Mouse (Mus musculus) limb, embryonic 14.5 days (tissue): ENCODE data around the gene Mdfi. TPM values are rescaled to one million over a fixed set of nuclear protein-coding genes. Genes with fewer than 3 reads are reported as not detected.

Source experiments
- ATAC-seq: fragments of 200-750 bp; cut with Nextera tagmentation; 2 replicates; pipeline ENCODE4 v1.8.0; 2017; ENCODE audit warnings: low read depth, moderate number of reproducible peaks, moderate TSS enrichment; ENCODE audit not compliant: low FRiP score
- DNase-seq: peaks from one replicate; pipeline ENCODE4 v3.0.0-alpha.2; 2015; ENCODE audit warnings: low spot score
- H3K27ac ChIP-seq: fragments of 300-500 bp; sonication (generic); replicated peaks from 2 replicates; pipeline ENCODE4 v1.5.1; 2014; ENCODE audit warnings: low read depth, mild to moderate bottlenecking, low read length, moderate library complexity, mixed read lengths
- H3K27me3 ChIP-seq: fragments of 300-500 bp; sonication (generic); 2 replicates; pipeline ENCODE4 v1.6.1; 2014; ENCODE audit warnings: low read length, mixed read lengths; ENCODE audit not compliant: control insufficient read depth, insufficient read depth
- H3K36me3 ChIP-seq: fragments of 300-500 bp; sonication (generic); 2 replicates; pipeline ENCODE4 v1.6.1; 2014; ENCODE audit warnings: mild to moderate bottlenecking, low read length, moderate library complexity, mixed read lengths; ENCODE audit not compliant: control insufficient read depth, insufficient read depth
- H3K4me1 ChIP-seq: fragments of 300-500 bp; sonication (generic); 2 replicates; pipeline ENCODE4 v1.6.1; 2014; ENCODE audit warnings: antibody characterized with exemption, low read length, mixed read lengths; ENCODE audit not compliant: control insufficient read depth, insufficient read depth
- H3K4me2 ChIP-seq: fragments of 300-500 bp; sonication (generic); replicated peaks from 2 replicates; pipeline ENCODE4 v1.6.1; 2014; ENCODE audit warnings: low read depth, mild to moderate bottlenecking, low read length, moderate library complexity; ENCODE audit not compliant: severe bottlenecking
- H3K4me3 ChIP-seq: fragments of 300-500 bp; sonication (generic); replicated peaks from 2 replicates; pipeline ENCODE4 v1.5.1; 2014; ENCODE audit warnings: low read length
- H3K9ac ChIP-seq: fragments of 300-500 bp; sonication (generic); 2 replicates; pipeline ENCODE4 v1.6.1; 2014; ENCODE audit warnings: mild to moderate bottlenecking, low read depth, low read length, moderate library complexity; ENCODE audit not compliant: severe bottlenecking
- H3K9me3 ChIP-seq: fragments of 300-500 bp; sonication (generic); 2 replicates; pipeline ENCODE4 v1.6.1; 2016; ENCODE audit warnings: low read length; ENCODE audit not compliant: control insufficient read depth
- POLR2A ChIP-seq: fragments of 200-500 bp; IDR thresholded peaks from 2 replicates; pipeline ENCODE4 v1.8.0; 2012; ENCODE audit warnings: inconsistent platforms, mild to moderate bottlenecking, moderate library complexity, borderline replicate concordance; ENCODE audit not compliant: insufficient read depth, insufficient read length; ENCODE audit errors: extremely low read depth
- WGBS: fragments of 180-500 bp; shearing (Covaris S2); extraction: QIAGEN DNeasy Blood & Tissue Kit; methylation state at CpG from one replicate; pipeline ENCODE4 v1.1.7; 2014; 5-methylcytosine and 5-hydroxymethylcytosine counted together
- polyA plus RNA-seq, 2 experiments: library from polyadenylated mRNA; depleted of rRNA in 1 of 2; stranded (reverse) in 1 of 2; unstranded in 1 of 2; fragments of >200 nt; fragmentation: Nextera tagmentation in 1 of 2; extraction: Ambion mirVana in 1 of 2; gene quantifications; 2 replicates each; pipeline versions ENCODE4 v1.2.1 to v1.2.3; 2012 to 2014

Gene Mdfi
- polyA plus RNA-seq, 2 experiments = 57.5 to 281 TPM

- 57% methylated on average over 10 of the region's 10 CpGs for WGBS
- H3K36me3 ChIP-seq = peaks cover 44% of the 10 kb centered on the region
- DNase-seq = no peak
- peaks cover 6% of the 10 kb centered on the region; the same call in 1 of the 2 replicates for H3K4me1 ChIP-seq
- H3K4me3 ChIP-seq = no peak overlapping the region
- no peaks in the 10 kb centered on the region for H3K27me3 ChIP-seq
- H3K4me2 ChIP-seq = no peak overlapping the region
- no peak for TF ChIP-seq POLR2A
- no peak for ATAC-seq
- no peaks in the 10 kb centered on the region for H3K9me3 ChIP-seq
- H3K27ac ChIP-seq = no peak overlapping the region
- no peak overlapping the region for H3K9ac ChIP-seq
Measured at GRCm38 (mm10) chr17:47866037-47866436, 31.5 kb upstream of the Mdfi start.

GRCm38 (mm10) chr17:47864496-47864895 lies 30.0 kb upstream of the Mdfi start:
- H3K27ac ChIP-seq = peak overlapping the region; percentile 9; the same call in 1 of the 2 replicates
- H3K9me3 ChIP-seq = no peaks in the 10 kb centered on the region
- whole genome bisulfite sequencing = 2% methylated on average over 17 of the region's 17 CpGs
- H3K9ac ChIP-seq = no peak overlapping the region
- H3K27me3 ChIP-seq = no peaks in the 10 kb centered on the region
- H3K36me3 ChIP-seq = peaks cover 28% of the 10 kb centered on the region
- DNase-seq = peak; percentile 73
- no peak overlapping the region for H3K4me3 ChIP-seq
- ATAC-seq = peak; percentile 80
- no peak for TF ChIP-seq POLR2A
- peak overlapping the region; percentile 6; the same call in 1 of the 2 replicates for H3K4me2 ChIP-seq
- peaks cover 10% of the 10 kb centered on the region; the same call in 1 of the 2 replicates for H3K4me1 ChIP-seq

- no peak overlapping the region for H3K4me3 ChIP-seq
- peaks cover 10% of the 10 kb centered on the region; the same call in 1 of the 2 replicates for H3K4me1 ChIP-seq
- peaks cover 18% of the 10 kb centered on the region for H3K36me3 ChIP-seq
- peak overlapping the region; percentile 56 for H3K27ac ChIP-seq
- 17% methylated on average over 11 of the region's 11 CpGs for WGBS
- no peak for DNase-seq
- no peak overlapping the region for H3K9ac ChIP-seq
- no peak overlapping the region for H3K4me2 ChIP-seq
- no peaks in the 10 kb centered on the region for H3K27me3 ChIP-seq
- H3K9me3 ChIP-seq = no peaks in the 10 kb centered on the region
- peak; percentile 28 for ATAC-seq
- TF ChIP-seq POLR2A = no peak
Measured at GRCm38 (mm10) chr17:47863437-47863836, 28.9 kb upstream of the Mdfi start.

GRCm38 (mm10) chr17:47863023-47863422 lies 28.5 kb upstream of the Mdfi start:
- Histone ChIP-seq H3K4me3 (no peak overlapping the region), H3K4me1 (peaks cover 10% of the 10 kb centered on the region; the same call in 1 of the 2 replicates), H3K36me3 (peaks cover 14% of the 10 kb centered on the region), H3K27ac (peak overlapping the region; percentile 56; the same call in 1 of the 2 replicates), H3K4me2 (no peak overlapping the region), H3K27me3 (no peaks in the 10 kb centered on the region), H3K9me3 (no peaks in the 10 kb centered on the region), H3K9ac (no peak overlapping the region)
- DNase-seq (no peak), ATAC-seq (peak; percentile 7; the same call in 1 of the 2 replicates)
- WGBS = 75% methylated on average over 4 of the region's 4 CpGs
- TF ChIP-seq POLR2A = no peak

GRCm38 (mm10) chr17:47855544-47855943 lies 21.1 kb upstream of the Mdfi start:
- 77% methylated on average over 4 of the region's 4 CpGs for WGBS
- Histone ChIP-seq H3K27me3 (no peaks in the 10 kb centered on the region), H3K9me3 (0 out of 2 replicates have a peak, but pooled peaks cover 3% of the 10 kb centered on the region), H3K36me3 (no peaks in the 10 kb centered on the region), H3K4me2 (no peak overlapping the region), H3K9ac (no peak overlapping the region), H3K4me1 (peaks cover 9% of the 10 kb centered on the region), H3K4me3 (no peak overlapping the region), H3K27ac (no peak overlapping the region)
- no peak for TF ChIP-seq POLR2A
- DNase-seq (no peak), ATAC-seq (no peak)
